Mouse (Mus musculus) liver, adult 2 months (tissue): ENCODE data around the gene Gm12794.
"Not testable (repeated sequence)": the region's sequence is repeated elsewhere in the genome, so short reads cannot be mapped to it uniquely, and the experiment has no call there.

Experiments
- CTCF ChIP-seq: fragments of 200-500 bp; IDR thresholded peaks from 2 replicates; pipeline ENCODE4 v1.5.1; 2011; ENCODE audit warnings: low read depth, low read length, control low read depth
- POLR2A ChIP-seq: fragments of 200-500 bp; IDR thresholded peaks from 2 replicates; pipeline ENCODE4 v1.6.1; 2011; ENCODE audit warnings: low read length, control low read depth; ENCODE audit not compliant: insufficient read depth; ENCODE audit errors: extremely low read depth

- not testable (repeated sequence) for TF ChIP-seq CTCF, POLR2A
Measured at GRCm38 (mm10) chr4:101980949-101981348, 40.7 kb downstream of the Gm12794 start, which contains the start of gene Gm12790.
